Mouse (Mus musculus) ES-E14 (cell line): ENCODE measurements around the gene Des. TPM values are rescaled to one million over a fixed set of nuclear protein-coding genes. Genes with fewer than 3 reads are reported as not detected.

Experiments
- DNase-seq: peaks from one replicate; pipeline ENCODE4 v3.0.0-alpha.2; 2013; ENCODE audit warnings: low read depth, low spot score
- H3K27ac ChIP-seq: 2 replicates; pipeline ENCODE4 v1.5.1; 2012; ENCODE audit warnings: low read depth, mild to moderate bottlenecking, low read length, moderate library complexity, mixed read lengths; ENCODE audit not compliant: poor library complexity, insufficient read depth, severe bottlenecking
- H3K36me3 ChIP-seq: 2 replicates; pipeline ENCODE4 v1.6.1; 2012; ENCODE audit warnings: mild to moderate bottlenecking, low read length, moderate library complexity, mixed read lengths; ENCODE audit not compliant: control insufficient read depth, poor library complexity, insufficient read depth, severe bottlenecking
- H3K4me1 ChIP-seq, 2 experiments: fragments of 150-350 bp in 1 of 2; sonication (generic) in 1 of 2; 2 replicates each; pipeline ENCODE4 v1.6.1; 2012; ENCODE audit warnings: low read length in 2 of 2, mild to moderate bottlenecking in 1 of 2, mixed read lengths in 1 of 2; ENCODE audit not compliant: control insufficient read depth in 2 of 2, insufficient read depth in 2 of 2, poor library complexity in 1 of 2
- H3K4me3 ChIP-seq, 2 experiments: fragments of 150-350 bp in 1 of 2; sonication (generic) in 1 of 2; 2 replicates each; pipeline ENCODE4 v1.5.1; 2012; ENCODE audit warnings: low read length in 2 of 2, low read depth in 1 of 2, mild to moderate bottlenecking in 1 of 2, mixed read lengths in 1 of 2; ENCODE audit not compliant: insufficient read depth in 1 of 2, poor library complexity in 1 of 2, severe bottlenecking in 1 of 2
- H3K9ac ChIP-seq: 2 replicates; pipeline ENCODE4 v1.6.1; 2012; ENCODE audit warnings: low read depth, mild to moderate bottlenecking, low read length, mixed read lengths; ENCODE audit not compliant: poor library complexity, insufficient read depth, severe bottlenecking
- H3K9me3 ChIP-seq: fragments of 150-350 bp; sonication (generic); 2 replicates; pipeline ENCODE4 v1.6.1; 2012; ENCODE audit warnings: low read depth, mild to moderate bottlenecking, low read length; ENCODE audit not compliant: control insufficient read depth, insufficient read depth
- CHD2 ChIP-seq: IDR thresholded peaks from 2 replicates; pipeline ENCODE4 v1.6.1; 2014; ENCODE audit warnings: mild to moderate bottlenecking, low read depth, low read length, inconsistent platforms
- HCFC1 ChIP-seq: IDR thresholded peaks from 2 replicates; pipeline ENCODE4 v1.6.1; 2012; ENCODE audit warnings: low read length, inconsistent platforms, borderline replicate concordance; ENCODE audit not compliant: insufficient read depth
- MAFK ChIP-seq: IDR thresholded peaks from 2 replicates; pipeline ENCODE4 v1.6.1; 2014; ENCODE audit warnings: mild to moderate bottlenecking, low read depth, low read length, inconsistent platforms; ENCODE audit not compliant: insufficient read depth
- ZC3H11A ChIP-seq: IDR thresholded peaks from 2 replicates; pipeline ENCODE4 v1.6.1; 2012; ENCODE audit warnings: low read depth, mild to moderate bottlenecking, inconsistent platforms, low read length, borderline replicate concordance
- ZNF384 ChIP-seq: IDR thresholded peaks from 2 replicates; pipeline ENCODE4 v1.6.1; 2012; ENCODE audit warnings: low read depth, low read length, inconsistent platforms
- in situ Hi-C, 2 experiments: fragments of 600-800 bp; cut with MboI; formaldehyde crosslinking; loops; one replicate each; pipeline ENCODE4 v1.15.1; 2025; ENCODE audit warnings: low sequenced_read_pairs in 2 of 2, inconsistent platforms in 1 of 2; ENCODE audit not compliant: unreplicated experiment in 2 of 2
- total RNA-seq: library from RNA; depleted of rRNA; stranded (reverse); fragments of 300-350 nt; gene quantifications from 2 replicates; pipeline ENCODE4 v1.2.3, GENCODE M21; 2012

Gene Des
- total RNA-seq, 1 experiment: 19.4 TPM

DNA sequence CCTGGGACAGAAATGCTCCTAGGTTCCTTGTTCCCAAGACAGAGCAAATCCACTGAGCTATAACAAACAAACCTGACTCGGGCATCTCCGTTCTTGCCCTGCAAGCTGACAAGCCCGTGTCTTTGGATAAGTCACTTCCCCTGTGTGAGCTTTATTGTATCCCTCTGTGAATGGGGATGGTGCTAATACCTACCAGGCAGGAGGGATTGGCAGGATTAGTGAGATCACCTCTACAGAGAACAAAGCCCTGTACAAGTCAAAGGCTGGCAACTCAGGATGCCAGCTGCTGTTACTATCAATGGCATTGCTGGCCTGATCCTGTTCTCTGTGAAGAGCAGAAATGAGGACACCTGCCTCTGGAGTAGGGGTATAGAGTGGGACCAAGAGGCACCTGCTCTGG is 45.4 kb downstream of the Des start:
- H3K36me3 ChIP-seq: peaks cover 6% of the 10 kb centered on the region; the same call in 1 of the 2 replicates
- TF ChIP-seq ZNF384 (no peak), ZC3H11A (no peak), HCFC1 (no peak), CHD2 (no peak), MAFK (no peak)
- H3K4me3 ChIP-seq: no peak overlapping the region
- H3K9ac ChIP-seq: no peak overlapping the region
- peaks cover 0 to 11% of the 10 kb centered on the region in 2 experiments; a peak in 1 of 4 replicates for H3K4me1 ChIP-seq
- no peak for DNase-seq
- in situ Hi-C loops: no loop called here
- H3K27ac ChIP-seq: no peak overlapping the region
- no peaks in the 10 kb centered on the region for H3K9me3 ChIP-seq

DNA sequence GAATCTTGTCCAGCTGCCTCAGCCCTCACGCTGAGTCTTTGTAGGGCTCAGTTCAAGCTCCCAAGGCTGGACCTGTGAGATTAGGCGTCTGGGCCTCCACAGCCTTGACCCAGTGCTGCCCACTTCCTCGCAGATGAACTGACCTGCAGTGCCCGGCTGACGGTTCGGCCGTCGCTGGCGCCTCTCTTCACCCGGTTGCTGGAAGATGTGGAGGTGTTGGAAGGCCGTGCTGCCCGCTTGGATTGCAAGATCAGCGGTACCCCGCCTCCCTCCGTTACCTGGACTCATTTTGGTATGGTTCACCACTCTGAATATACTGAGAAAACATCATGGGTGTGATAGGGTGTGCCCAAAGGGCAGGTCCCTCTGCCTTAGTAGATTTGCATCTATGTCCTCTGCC is 46.0 kb downstream of the Des start:
- H3K27ac ChIP-seq: no peak overlapping the region
- TF ChIP-seq ZNF384 (no peak), ZC3H11A (no peak), HCFC1 (no peak), CHD2 (no peak), MAFK (no peak)
- peaks cover 5% of the 10 kb centered on the region; the same call in 1 of the 2 replicates for H3K36me3 ChIP-seq
- peaks cover 0 to 11% of the 10 kb centered on the region in 2 experiments; a peak in 1 of 4 replicates for H3K4me1 ChIP-seq
- H3K9ac ChIP-seq: no peak overlapping the region
- in situ Hi-C loops: no loop called here
- no peaks in the 10 kb centered on the region for H3K9me3 ChIP-seq
- no peak overlapping the region for H3K4me3 ChIP-seq
- DNase-seq: no peak

- Histone ChIP-seq H3K4me1 (peaks cover 0 to 8% of the 10 kb centered on the region in 2 experiments; a peak in 1 of 4 replicates), H3K4me3 (no peak overlapping the region), H3K9ac (no peak overlapping the region), H3K9me3 (no peaks in the 10 kb centered on the region), H3K27ac (no peak overlapping the region), H3K36me3 (no peaks in the 10 kb centered on the region; the same call in 1 of the 2 replicates)
- TF ChIP-seq CHD2 (no peak), MAFK (no peak), ZC3H11A (no peak), HCFC1 (no peak), ZNF384 (no peak)
- in situ Hi-C loops: no loop called here
- DNase-seq: no peak
Measured at GRCm38 (mm10) chr1:75407056-75407455, 46.9 kb downstream of the Des start.

GRCm38 (mm10) chr1:75408210-75408609 is 48.1 kb downstream of the Des start:
- H3K27ac ChIP-seq: no peak overlapping the region
- DNase-seq: no peak
- 0 out of 4 replicates have a peak, but pooled peaks cover 0 to 1% of the 10 kb centered on the region in 2 experiments for H3K4me1 ChIP-seq
- H3K9ac ChIP-seq: no peak overlapping the region
- in situ Hi-C loops: no loop called here
- no peak overlapping the region for H3K4me3 ChIP-seq
- H3K9me3 ChIP-seq: no peaks in the 10 kb centered on the region
- TF ChIP-seq ZNF384: no peak
- TF ChIP-seq ZC3H11A: no peak
- no peak for TF ChIP-seq MAFK
- no peak for TF ChIP-seq HCFC1
- no peak for TF ChIP-seq CHD2
- H3K36me3 ChIP-seq: no peaks in the 10 kb centered on the region
